Mouse (Mus musculus) liver, postnatal 0 days (tissue): ENCODE measurements at regions not wholly inside any gene's neighbourhood (a gene's known extent, or its start where the extent isn't known, plus 50 kb on each side); places are given as distances from the start of the nearest gene placed in this dataset.

Source experiments
- CTCF ChIP-seq: sonication (generic); IDR thresholded peaks from 2 replicates; pipeline ENCODE4 v1.5.1; 2016; ENCODE audit warnings: antibody characterized with exemption, low read depth
- EP300 ChIP-seq: IDR thresholded peaks from 2 replicates; pipeline ENCODE4 v1.6.1; 2016; ENCODE audit warnings: antibody characterized with exemption, low read depth, mild to moderate bottlenecking

DNA sequence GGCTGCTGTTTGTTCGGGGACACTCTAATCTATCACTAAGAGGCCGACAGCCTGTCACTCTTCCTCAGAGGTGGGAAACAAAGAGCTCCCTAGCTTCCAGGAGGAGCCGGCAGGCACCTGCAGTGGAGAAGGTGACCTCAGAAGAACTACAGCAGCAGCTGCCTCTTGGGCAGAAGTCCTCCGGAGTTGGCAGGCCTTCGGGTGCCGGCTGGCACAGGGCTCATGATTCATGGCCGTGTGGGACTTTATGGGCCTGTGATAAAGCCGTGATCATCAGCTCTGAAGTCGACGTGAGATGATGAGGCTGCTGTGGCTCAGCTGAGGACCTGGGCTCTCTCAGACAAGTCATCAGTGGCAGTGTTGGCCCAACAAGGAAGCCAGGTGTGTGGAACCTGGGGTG is 208.9 kb upstream of the Lrfn2 start:
- no peak for TF ChIP-seq EP300
- TF ChIP-seq CTCF, result no peak
